Mouse (Mus musculus) gastrocnemius, adult 2 months (tissue): ENCODE results near the gene Tm4sf1. TPM values are rescaled to one million over a fixed set of nuclear protein-coding genes. Genes with fewer than 3 reads are reported as not detected.
A peak's percentile ranks its signal among the peaks of the same experiment; 100 is the strongest.

Source experiments
- DNase-seq: peaks from one replicate; pipeline ENCODE4 v3.0.0; 2022
- H3K27ac ChIP-seq: fragments of 200-600 bp; 2 replicates; pipeline ENCODE4 v1.8.1; 2022; ENCODE audit warnings: mild to moderate bottlenecking
- H3K4me3 ChIP-seq: fragments of 200-600 bp; 2 replicates; pipeline ENCODE4 v1.8.1; 2022; ENCODE audit warnings: mild to moderate bottlenecking, moderate library complexity
- CTCF ChIP-seq: fragments of 200-600 bp; IDR thresholded peaks from 2 replicates; pipeline ENCODE4 v1.8.1; 2022; ENCODE audit warnings: antibody characterized with exemption, mild to moderate bottlenecking, moderate library complexity
- intact Hi-C: fragments of 180-260 bp; cut with DNase I; formaldehyde crosslinking; loops from one replicate; pipeline ENCODE4 v1.15.1; 2025
- total RNA-seq, 2 experiments: library from RNA; stranded (reverse); gene quantifications; 2 replicates each; pipeline ENCODE4 v1.2.3; 2021

Tm4sf1 gene
- total RNA-seq, 2 experiments from 2014 or later: 15.6 to 20.9 TPM

DNA sequence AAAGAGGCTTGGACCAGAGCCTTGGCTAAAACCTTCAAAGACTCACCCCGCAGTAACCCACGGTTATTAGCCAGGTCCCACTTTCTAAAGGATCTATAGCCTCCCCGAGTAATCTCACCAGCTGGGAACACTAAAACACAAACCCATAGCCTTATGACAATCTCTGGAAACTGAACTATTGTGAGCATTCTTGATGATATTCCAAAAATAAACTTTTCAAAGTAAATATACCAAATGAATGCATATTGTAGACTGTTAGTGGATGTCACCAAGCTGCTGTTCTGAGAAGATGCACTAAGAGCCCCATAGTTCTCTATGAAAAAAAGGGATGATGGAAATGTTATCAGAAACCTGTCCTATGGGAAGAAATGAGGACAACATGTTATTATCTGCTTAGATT lies 25.0 kb downstream of the Tm4sf1 start:
- TF ChIP-seq CTCF: no peak
- DNase-seq: no peak
- Histone ChIP-seq H3K27ac (peak overlapping the region; percentile 58), H3K4me3 (no peak overlapping the region)
- intact Hi-C loops: no loop called here

DNA sequence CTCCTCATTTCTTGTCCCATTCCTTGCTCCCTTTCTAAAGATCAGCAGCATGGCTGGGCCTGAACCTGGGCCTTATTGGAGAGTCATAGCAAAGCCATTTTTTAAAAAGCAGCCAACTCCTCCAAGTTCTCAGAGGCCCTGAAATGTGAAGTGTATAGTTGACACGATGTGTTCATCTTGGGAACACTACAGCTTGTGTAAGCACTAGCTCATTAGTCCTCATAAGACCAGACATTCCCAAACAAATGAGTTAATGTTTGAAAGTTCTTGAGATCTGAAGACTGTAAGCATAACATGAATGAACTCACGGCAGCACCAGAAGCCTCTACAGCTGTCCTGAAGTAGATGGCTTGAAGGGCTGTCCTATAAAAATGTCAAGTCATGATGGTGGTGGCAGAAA lies 32.8 kb downstream of the Tm4sf1 start:
- no peak overlapping the region for H3K27ac ChIP-seq
- intact Hi-C loops: loop anchor here (5.0 kb wide), 1 partner anchor 358 kb away; no protein-coding TSS in a partner anchor
- no peak for TF ChIP-seq CTCF
- H3K4me3 ChIP-seq: no peak overlapping the region
- DNase-seq: no peak

DNA sequence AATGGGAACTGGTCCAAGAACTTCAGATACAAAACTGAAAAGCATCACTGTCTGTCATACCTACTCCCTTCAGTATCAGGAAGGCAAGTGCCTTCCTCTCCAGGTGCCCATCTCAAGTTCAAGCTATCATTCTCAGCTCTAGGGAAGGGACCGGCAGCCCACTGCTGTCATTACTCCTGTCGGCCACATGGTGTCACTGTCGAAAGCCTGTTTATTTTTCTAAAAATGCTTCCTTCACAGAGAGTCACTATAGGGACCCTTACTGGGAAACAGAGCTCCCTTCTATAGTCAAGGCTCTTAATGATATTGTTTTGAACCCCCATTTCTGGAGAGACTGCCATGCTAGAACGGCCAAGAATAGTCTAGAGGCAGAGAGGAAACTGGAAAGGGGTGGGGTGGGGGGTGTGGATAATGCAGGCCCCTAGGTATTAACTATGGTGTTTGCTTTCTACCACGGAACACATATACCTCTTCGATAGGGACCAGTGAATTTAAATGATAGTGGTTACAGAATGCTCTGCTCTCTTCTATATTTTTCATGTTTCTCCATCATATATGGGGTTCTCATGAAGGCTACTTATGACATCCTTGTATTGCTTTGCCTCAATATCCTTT lies 34.1 kb downstream of the Tm4sf1 start:
- peak; percentile 48 for DNase-seq
- intact Hi-C loops: loop anchor here (1.0 to 5.0 kb wide), 2 partner anchors 181 to 360 kb away; no protein-coding TSS in a partner anchor
- no peak overlapping the region for H3K27ac ChIP-seq
- no peak overlapping the region for H3K4me3 ChIP-seq
- peak; percentile 90 for TF ChIP-seq CTCF

DNA sequence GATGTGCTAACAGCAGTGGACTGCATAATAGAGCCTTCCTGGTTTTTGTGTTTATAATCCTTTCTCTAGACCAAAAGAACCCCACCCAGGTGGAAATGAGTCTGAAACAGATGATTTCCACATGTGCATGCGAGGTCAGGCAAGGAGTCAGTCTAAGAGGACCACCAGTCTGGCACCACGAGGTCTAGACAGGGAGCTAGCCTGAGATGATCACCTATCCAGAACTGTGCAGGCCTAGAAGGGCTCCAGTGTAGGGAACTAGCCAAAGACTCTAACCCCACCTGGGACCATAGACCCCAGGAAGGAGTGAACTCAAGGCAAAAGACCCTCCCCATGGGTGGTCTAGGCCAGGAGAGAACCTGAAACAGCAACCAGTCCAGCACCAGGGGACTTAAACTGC lies 48.7 kb downstream of the Tm4sf1 start:
- DNase-seq: no peak
- intact Hi-C loops: no loop called here
- Histone ChIP-seq H3K4me3 (no peak overlapping the region), H3K27ac (peak overlapping the region; percentile 75)
- no peak for TF ChIP-seq CTCF

DNA sequence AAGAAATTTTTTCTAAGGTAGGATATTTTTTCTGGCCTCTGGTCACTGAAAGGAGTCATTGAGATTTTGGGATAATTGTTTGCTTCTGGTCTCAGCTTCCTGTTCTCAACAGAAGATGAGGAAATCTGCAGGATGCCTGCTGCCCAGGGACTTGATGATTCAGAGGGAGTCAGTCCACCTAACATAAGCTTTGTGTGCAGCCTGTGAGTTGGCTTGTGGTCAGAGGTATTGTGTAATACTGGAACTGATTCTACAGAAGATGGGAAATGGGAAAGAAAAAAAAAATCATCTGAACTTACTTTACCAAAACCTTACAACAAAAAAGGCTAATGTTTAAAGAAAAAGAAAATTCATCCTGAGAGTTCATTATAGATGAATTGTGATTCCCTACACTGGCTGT lies 49.2 kb downstream of the Tm4sf1 start:
- TF ChIP-seq CTCF: no peak
- Histone ChIP-seq H3K4me3 (no peak overlapping the region), H3K27ac (peak overlapping the region; percentile 75)
- intact Hi-C loops: no loop called here
- DNase-seq: peak; percentile 46

DNA sequence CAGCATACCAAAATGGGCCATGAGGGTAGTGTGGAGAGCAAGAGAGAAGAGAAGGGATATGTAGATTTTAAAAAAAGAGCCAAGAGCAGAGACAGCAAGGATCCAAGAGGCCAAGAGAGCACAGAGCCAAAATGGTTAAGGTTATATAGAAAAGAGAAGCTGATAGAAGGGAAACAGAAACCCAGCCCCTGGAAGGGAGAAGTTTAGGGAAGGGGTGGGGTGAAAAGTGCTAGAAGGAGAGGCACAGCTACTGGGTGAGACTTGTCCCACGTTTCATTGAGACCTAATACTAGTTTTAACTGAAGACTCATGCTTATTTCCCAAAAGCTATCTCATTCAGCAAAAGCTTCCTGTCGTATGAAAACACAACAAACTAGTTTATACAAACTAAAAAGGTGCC lies 56.5 kb downstream of the Tm4sf1 start:
- no peak for DNase-seq
- no peak overlapping the region for H3K4me3 ChIP-seq
- no peak overlapping the region for H3K27ac ChIP-seq
- no peak for TF ChIP-seq CTCF
- intact Hi-C loops: no loop called here

Other genes starting within 250 kb of the Tm4sf1 start
- gene Tm4sf4, start 123.3 kb upstream of the Tm4sf1 start, total RNA-seq: not detected